Mouse (Mus musculus): Measurements from ENCODE around the gene Camta2. TPM values are rescaled to one million over a fixed set of nuclear protein-coding genes. Genes with fewer than 3 reads are reported as not detected.

Camta2 gene
- total and polyA plus RNA-seq, 3 experiments: 1.0 to 17.0 (median 4.9) TPM

GRCm38 (mm10) chr11:70648512-70648911, 39.4 kb downstream of the Camta2 start (continued):
- TF ChIP-seq MEF2A (IDR thresholded peaks at IDR 0.05; ENCODE audit: borderline replicate concordance, low read depth, low read length) (no peak), ETS1 (conservative IDR thresholded peaks at IDR 0.05; ENCODE audit: low read depth, low read length) (peak; percentile 33; the same call in 1 of the 2 replicates), GABPA (IDR thresholded peaks at IDR 0.05; ENCODE audit: insufficient replicate concordance, low read depth, low read length) (no peak), ZNF384 (IDR thresholded peaks at IDR 0.05; ENCODE audit: low read depth, low read length) (no peak; the same call in 1 of the 2 replicates), EP300 (IDR thresholded peaks at IDR 0.05; ENCODE audit: low read length) (peak; percentile 77), CTCF (conservative IDR thresholded peaks at IDR 0.05 in 1 of 2, IDR thresholded peaks at IDR 0.05 in 1 of 2; ENCODE audit: low read depth in 2 of 2, low read length in 2 of 2) (no peak), TBP (conservative IDR thresholded peaks at IDR 0.05; ENCODE audit: low read depth, low read length) (no peak)

- Histone ChIP-seq H3K4me2 (ENCODE audit: insufficient read depth, low read depth, poor library complexity, severe bottlenecking) (peak overlapping the region; percentile 95), H3K27ac (ENCODE audit: insufficient read depth, low read depth) (peak overlapping the region; percentile 74), H3K9me3 (replicated peaks; ENCODE audit: low read length) (no peaks in the 10 kb centered on the region), H3K27me3 (replicated peaks) (no peaks in the 10 kb centered on the region), H3K4me3 (replicated peaks in 1 of 3; ENCODE audit: low read depth in 2 of 3, low read length in 2 of 3, poor library complexity in 1 of 3) (peak overlapping the region; percentile 66 to 89 (median 67)), H3K4me1 (ENCODE audit: control insufficient read depth in 1 of 2, insufficient read depth in 2 of 2) (peaks cover 25 to 56% of the 10 kb centered on the region in 2 experiments), H3K9ac (ENCODE audit: insufficient read depth, low read depth) (peak overlapping the region; percentile 94), H3K79me2 (replicated peaks; ENCODE audit: control insufficient read depth, extremely low read depth, insufficient read depth, poor library complexity, severe bottlenecking) (peaks cover 61% of the 10 kb centered on the region), H3K36me3 (replicated peaks in 1 of 2; ENCODE audit: control insufficient read depth in 1 of 2, insufficient read depth in 1 of 2, low read length in 1 of 2) (peaks cover 47 to 74% of the 10 kb centered on the region in 2 experiments)
- no peak for DNase-seq (ENCODE audit: extremely low read depth)
- TF ChIP-seq ZNF384 (IDR thresholded peaks at IDR 0.05; ENCODE audit: low read depth, low read length): peak; percentile 9; the same call in 1 of the 2 replicates
- 0 out of 2 replicates have a peak, but pooled peaks have one; percentile 24 for TF ChIP-seq IRF4 (IDR thresholded peaks at IDR 0.05; ENCODE audit: low read depth, low read length)
- no peak for TF ChIP-seq POLR2A (IDR thresholded peaks at IDR 0.05; ENCODE audit: low read depth, low read length)
- TF ChIP-seq ZMIZ1 (IDR thresholded peaks at IDR 0.05; ENCODE audit: low read depth, low read length): peak; percentile 67
- peak; percentile 56; the same call in 1 of the 2 replicates for TF ChIP-seq POLR2AphosphoS2 (IDR thresholded peaks at IDR 0.05; ENCODE audit: low read depth, low read length)
- peak; percentile 42; the same call in 1 of the 2 replicates for TF ChIP-seq MXI1 (IDR thresholded peaks at IDR 0.05; ENCODE audit: low read depth, low read length)
- TF ChIP-seq MAZ (IDR thresholded peaks at IDR 0.05; ENCODE audit: low read depth, low read length): no peak; the same call in 1 of the 2 replicates
- no peak; the same call in 1 of the 2 replicates for TF ChIP-seq SIN3A (IDR thresholded peaks at IDR 0.05; ENCODE audit: low read length)
- 0 out of 2 replicates have a peak, but pooled peaks have one; percentile 7 for TF ChIP-seq SMC3 (IDR thresholded peaks at IDR 0.05; ENCODE audit: low read depth, low read length)
- TF ChIP-seq NELFE (IDR thresholded peaks at IDR 0.05; ENCODE audit: low read depth, low read length): 0 out of 2 replicates have a peak, but pooled peaks have one; percentile 10
- TF ChIP-seq UBTF (IDR thresholded peaks at IDR 0.05; ENCODE audit: low read depth, low read length): no peak
- no peak for TF ChIP-seq JUN (IDR thresholded peaks at IDR 0.05; ENCODE audit: insufficient read depth, low read depth, low read length)
- TF ChIP-seq NRF1 (IDR thresholded peaks at IDR 0.05; ENCODE audit: low read depth, low read length): peak; percentile 24; the same call in 1 of the 2 replicates
- no peak for TF ChIP-seq JUND (conservative IDR thresholded peaks at IDR 0.05; ENCODE audit: low read depth, low read length)
- in situ Hi-C loops (cut with MboI; ENCODE audit: low pct_ligation_motif_present, low pct_unique_long_range_greater_than_20kb, low sequenced_read_pairs): no loop called here
- dilution Hi-C loops (cut with MboI; ENCODE audit: extremely low pct_ligation_motif_present, extremely low pct_unique_long_range_greater_than_20kb, low sequenced_read_pairs): no loop called here
These were observed 40.0 kb downstream of the Camta2 start for GRCm38 (mm10) chr11:70647716-70648420.

All from CH12.LX (cell line).